Mouse (Mus musculus) cerebellum, postnatal 14 days (tissue): ENCODE measurements around the gene Rabgap1.

Experiments
- DNase-seq, 2 experiments: peaks; one replicate each; pipeline ENCODE4 v3.0.0; 2021; ENCODE audit warnings: mixed read lengths in 2 of 2

Gene Rabgap1

GRCm38 (mm10) chr2:37516030-37516710 is 73.1 kb downstream of the Rabgap1 start, which contains the start of gene Gpr21:
TSS of gene Gpr21 (plus strand) at chr2:37516332.
- peak; percentile 12 to 23 for DNase-seq

GRCm38 (mm10) chr2:37516922-37517462 is 73.9 kb downstream of the Rabgap1 start:
- DNase-seq, result peak; percentile 70 to 73

GRCm38 (mm10) chr2:37518561-37519285 is 75.6 kb downstream of the Rabgap1 start:
- DNase-seq, result no peak

- no peak for DNase-seq
These were observed 76.2 kb downstream of the Rabgap1 start for GRCm38 (mm10) chr2:37519286-37519640.

- no peak for DNase-seq
These were observed 84.5 kb downstream of the Rabgap1 start for GRCm38 (mm10) chr2:37527587-37527986.

- no peak for DNase-seq
These were observed 86.3 kb downstream of the Rabgap1 start for GRCm38 (mm10) chr2:37529397-37529796.

GRCm38 (mm10) chr2:37530766-37531165 is 87.7 kb downstream of the Rabgap1 start:
- DNase-seq, result no peak

- no peak for DNase-seq
These were observed 88.6 kb downstream of the Rabgap1 start for GRCm38 (mm10) chr2:37531639-37532038.

GRCm38 (mm10) chr2:37549346-37550012 is 106.4 kb downstream of the Rabgap1 start:
- DNase-seq, result peak; percentile 14 to 22

- DNase-seq, result peak in 1 of 2 experiments; percentile 23
These were observed 113.3 kb downstream of the Rabgap1 start for GRCm38 (mm10) chr2:37556366-37556765.

- no peak for DNase-seq
These were observed 122.5 kb downstream of the Rabgap1 start for GRCm38 (mm10) chr2:37565579-37565978.

- no peak for DNase-seq
These were observed 123.0 kb downstream of the Rabgap1 start for GRCm38 (mm10) chr2:37566035-37566434.

GRCm38 (mm10) chr2:37569888-37570287 is 126.8 kb downstream of the Rabgap1 start:
- DNase-seq, result peak; percentile 28 to 43

GRCm38 (mm10) chr2:37570703-37571102 is 127.6 kb downstream of the Rabgap1 start:
- DNase-seq, result no peak

GRCm38 (mm10) chr2:37572141-37572540 is 129.1 kb downstream of the Rabgap1 start:
- DNase-seq, result no peak

- DNase-seq, result peak; percentile 45 to 68
These were observed 133.6 kb downstream of the Rabgap1 start for GRCm38 (mm10) chr2:37576661-37577060.

- no peak for DNase-seq
These were observed 135.1 kb downstream of the Rabgap1 start for GRCm38 (mm10) chr2:37578185-37578584.

GRCm38 (mm10) chr2:37587919-37588318 is 144.8 kb downstream of the Rabgap1 start:
- DNase-seq, result no peak
